Mouse (Mus musculus): ENCODE results near the gene Cenpi. TPM values are rescaled to one million over a fixed set of nuclear protein-coding genes. Genes with fewer than 3 reads are reported as not detected.

Gene Cenpi
- polyA plus RNA-seq (2015; fragmentation: Nextera tagmentation; extraction: Ambion mirVana) = 5.6 and 6.6 TPM in 2 replicates

DNA sequence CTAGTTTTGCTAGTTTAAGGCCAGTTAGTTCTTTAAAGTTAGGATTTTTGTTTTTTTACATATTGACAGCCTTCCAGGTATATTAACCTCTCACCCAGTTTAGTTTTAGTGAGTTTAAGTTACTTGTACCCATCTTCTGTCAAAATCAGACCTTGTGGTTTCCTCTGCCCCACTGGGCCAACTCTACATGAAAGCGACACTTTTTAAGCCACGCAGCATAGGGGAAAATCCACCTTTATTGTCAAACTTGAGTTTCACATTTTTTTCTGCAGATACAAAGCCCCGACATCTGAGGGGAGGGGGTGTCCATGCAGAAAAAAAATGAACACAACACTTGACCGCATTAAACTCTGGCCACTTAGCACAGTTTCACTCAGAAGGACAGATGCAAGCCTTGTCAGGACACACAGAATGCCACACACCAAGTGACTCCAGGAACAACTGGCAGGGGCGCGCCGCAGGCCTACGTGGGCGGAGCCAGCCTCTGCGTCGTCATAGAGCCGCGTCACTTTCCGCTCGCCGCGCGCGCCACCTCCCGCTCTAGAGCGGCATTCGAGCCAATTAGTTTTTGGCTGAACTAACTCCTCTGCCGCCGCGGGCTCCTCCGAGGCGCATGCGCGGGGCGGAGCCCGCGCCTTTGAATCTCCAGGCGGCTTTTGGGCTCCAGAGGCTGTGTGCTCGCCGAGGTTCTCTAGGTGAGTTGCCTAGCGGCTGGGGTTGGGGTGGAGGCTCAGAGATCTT lies at the start of gene Cenpi:
TSS of gene Cenpi (plus strand) at position 551 of the 741 bp plus-strand sequence.
- Histone ChIP-seq H3K9ac (peak within 1 kb of the TSS; percentile 43; the same call in 1 of the 2 replicates), H3K9me3 (no peaks in the 10 kb centered on the region), H3K4me3 (peak within 1 kb of the TSS; percentile 37), H3K4me1 (replicated peaks) (peaks cover 3% of the 10 kb centered on the region; the same call in 1 of the 2 replicates), H3K27ac (replicated peaks) (no peak within 1 kb of the TSS), H3K27me3 (no peaks in the 10 kb centered on the region), H3K4me2 (peak within 1 kb of the TSS; percentile 55), H3K36me3 (0 out of 2 replicates have a peak, but pooled peaks cover 7% of the 10 kb centered on the region)
- peak; percentile 96 for ATAC-seq (ENCODE audit: low read depth)
- 29% methylated on average over 36 of the region's 36 CpGs for WGBS

DNA sequence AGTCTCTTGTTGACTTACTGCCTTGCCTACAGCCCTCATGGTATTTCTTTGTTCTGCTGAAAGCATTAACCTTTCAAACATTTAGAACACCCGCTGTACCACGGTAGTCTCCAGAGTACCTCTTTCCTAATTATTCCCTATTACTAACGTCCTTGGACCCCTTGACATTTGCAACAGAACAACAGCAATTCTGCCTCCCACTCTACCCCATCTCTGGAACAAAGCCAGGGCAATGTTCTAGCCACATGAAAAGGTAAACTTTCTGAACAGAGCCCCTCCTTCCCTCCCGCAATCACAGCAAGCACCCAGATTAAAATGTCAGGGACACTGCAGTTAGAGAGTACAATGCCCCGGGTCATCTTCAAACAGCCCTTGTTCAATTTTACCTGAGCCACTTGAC lies 46.7 kb upstream of the Cenpi start:
- no peaks in the 10 kb centered on the region for H3K9me3 ChIP-seq
- no peaks in the 10 kb centered on the region for H3K36me3 ChIP-seq
- no peaks in the 10 kb centered on the region for H3K4me1 ChIP-seq (replicated peaks)
- H3K27me3 ChIP-seq = peaks cover 5% of the 10 kb centered on the region; the same call in 1 of the 2 replicates
- no peak overlapping the region for H3K27ac ChIP-seq (replicated peaks)
- H3K9ac ChIP-seq = no peak overlapping the region
- no peak overlapping the region for H3K4me3 ChIP-seq
- ATAC-seq (ENCODE audit: low read depth) = no peak
- H3K4me2 ChIP-seq = no peak overlapping the region
- WGBS = 37% methylated on average over 5 of the region's 5 CpGs

DNA sequence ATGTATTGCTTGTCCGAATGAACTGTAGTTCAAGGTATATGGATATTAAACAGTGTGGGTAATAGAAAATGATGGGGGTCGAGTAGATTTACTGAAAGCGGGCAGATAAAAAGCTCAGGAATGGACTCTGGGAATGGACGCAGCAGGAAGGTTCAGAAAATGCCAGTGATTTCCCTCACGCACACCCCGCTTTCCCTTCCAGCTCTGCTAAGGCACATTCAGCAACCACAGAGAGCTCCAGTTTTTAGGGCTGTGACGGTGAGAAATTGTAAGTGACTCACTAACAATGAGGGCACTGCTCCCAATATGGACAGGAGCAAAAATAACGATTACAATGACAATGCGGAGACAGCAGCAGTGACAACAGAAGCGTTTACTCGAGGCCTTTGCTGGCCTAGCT lies 45.8 kb upstream of the Cenpi start:
- 66% methylated on average over 11 of the region's 11 CpGs for WGBS
- Histone ChIP-seq H3K4me1 (replicated peaks) (no peaks in the 10 kb centered on the region), H3K27ac (replicated peaks) (no peak overlapping the region), H3K36me3 (no peaks in the 10 kb centered on the region), H3K4me2 (no peak overlapping the region), H3K27me3 (peaks cover 5% of the 10 kb centered on the region; the same call in 1 of the 2 replicates), H3K9me3 (no peaks in the 10 kb centered on the region), H3K9ac (no peak overlapping the region), H3K4me3 (no peak overlapping the region)
- no peak for ATAC-seq (ENCODE audit: low read depth)

DNA sequence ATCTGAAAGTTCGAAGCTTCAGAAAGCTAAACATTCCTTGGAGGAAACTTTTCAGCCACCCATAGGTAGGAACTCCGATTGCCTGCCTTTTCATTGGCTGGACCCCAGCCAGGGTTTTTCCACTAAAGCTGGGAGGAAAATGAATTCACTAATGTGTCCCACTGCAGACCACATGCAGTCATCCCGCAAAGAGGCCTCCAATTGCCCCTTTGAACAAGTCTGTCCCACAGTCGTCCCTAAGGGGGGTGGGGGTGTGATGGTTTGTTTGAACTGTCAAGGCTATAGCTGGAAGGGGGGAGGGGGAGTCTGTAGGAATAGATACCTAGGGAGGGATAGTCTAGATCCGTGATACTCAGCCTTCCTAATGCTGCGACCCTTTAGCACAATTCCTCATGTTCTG lies 32.2 kb upstream of the Cenpi start:
- H3K36me3 ChIP-seq = no peaks in the 10 kb centered on the region
- no peaks in the 10 kb centered on the region for H3K4me1 ChIP-seq (replicated peaks)
- H3K4me3 ChIP-seq = no peak overlapping the region
- no peak overlapping the region for H3K27ac ChIP-seq (replicated peaks)
- peak; percentile 59; the same call in 1 of the 2 replicates for ATAC-seq (ENCODE audit: low read depth)
- H3K9ac ChIP-seq = no peak overlapping the region
- no peaks in the 10 kb centered on the region for H3K9me3 ChIP-seq
- peaks cover 10% of the 10 kb centered on the region for H3K27me3 ChIP-seq
- H3K4me2 ChIP-seq = peak overlapping the region; percentile 55; the same call in 1 of the 2 replicates
- WGBS = 28% methylated on average over 6 of the region's 6 CpGs

DNA sequence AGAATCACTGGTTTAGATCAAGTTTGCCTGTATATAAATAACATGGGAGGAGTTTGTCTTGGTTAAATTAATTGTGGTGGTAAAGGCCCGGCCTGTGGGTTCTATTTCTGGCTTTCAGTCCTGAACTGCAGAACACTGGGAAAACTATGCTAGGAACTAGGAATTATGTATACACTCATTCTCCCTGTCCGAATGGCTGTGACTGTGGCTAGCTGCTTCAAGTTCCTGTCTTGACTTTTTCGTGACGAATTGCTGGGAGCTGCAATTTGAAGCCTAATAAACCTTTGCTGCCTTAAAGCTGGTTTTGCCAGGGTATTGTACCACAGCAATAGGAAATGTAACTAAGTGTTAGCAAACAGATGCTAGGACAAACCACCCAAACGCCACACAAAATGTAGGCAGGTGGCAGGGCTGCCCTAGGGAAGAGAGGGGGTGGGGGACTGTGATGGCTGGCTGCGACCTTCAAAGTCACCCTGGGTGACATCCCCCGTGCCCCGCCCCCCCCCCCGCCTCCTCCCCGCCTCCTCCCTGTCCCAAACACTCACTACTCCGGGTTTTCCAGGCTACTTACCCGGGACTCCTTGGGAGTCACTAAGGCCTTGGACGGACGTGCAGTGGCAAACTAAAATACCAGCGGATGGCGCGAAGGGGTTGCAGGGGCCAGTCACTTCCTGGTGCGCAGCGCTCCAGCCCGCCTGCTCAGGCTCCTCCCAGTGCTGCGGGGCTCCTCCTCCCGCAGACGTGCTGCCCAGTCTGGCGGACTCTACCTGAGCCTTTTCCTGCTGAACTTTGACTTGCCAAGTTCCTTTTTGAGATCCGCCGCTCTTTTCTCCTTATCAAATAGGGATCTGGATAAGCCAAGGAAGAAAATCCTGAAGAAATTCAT lies 31.4 kb upstream of the Cenpi start, which contains the start of gene Trmt2b:
TSS of gene Trmt2b (minus strand) at position 710 of the 886 bp plus-strand sequence.
- Histone ChIP-seq H3K4me2 (peak within 1 kb of the TSS; percentile 55), H3K9me3 (no peaks in the 10 kb centered on the region), H3K27me3 (peaks cover 16% of the 10 kb centered on the region), H3K36me3 (no peaks in the 10 kb centered on the region), H3K4me1 (replicated peaks) (no peaks in the 10 kb centered on the region), H3K9ac (peak within 1 kb of the TSS; percentile 58), H3K4me3 (peak within 1 kb of the TSS; percentile 37), H3K27ac (replicated peaks) (no peak within 1 kb of the TSS; the same call in 1 of the 2 replicates)
- 21% methylated on average over 21 of the region's 26 CpGs for WGBS
- peak; percentile 92 for ATAC-seq (ENCODE audit: low read depth)

DNA sequence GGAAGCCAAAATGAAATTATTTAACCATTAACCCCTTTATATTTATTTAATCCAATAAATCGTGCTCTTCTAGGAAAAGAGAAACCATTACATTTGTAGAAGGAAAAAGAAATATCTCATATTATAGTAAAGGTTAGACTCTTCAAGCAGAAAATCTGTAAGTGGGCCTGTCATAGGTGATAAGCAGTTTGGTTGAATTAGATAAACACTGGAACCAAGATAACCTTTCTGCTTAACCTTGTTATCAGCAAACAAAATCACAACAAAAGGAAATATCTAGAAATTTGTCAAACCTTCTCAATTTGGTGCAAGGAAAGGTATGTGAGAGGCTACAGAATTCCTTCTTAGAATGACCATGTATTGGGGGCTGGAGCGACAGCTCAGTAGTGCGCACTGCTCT lies 27.4 kb upstream of the Cenpi start:
- Histone ChIP-seq H3K9me3 (no peaks in the 10 kb centered on the region), H3K4me3 (no peak overlapping the region), H3K27ac (replicated peaks) (no peak overlapping the region), H3K36me3 (no peaks in the 10 kb centered on the region), H3K27me3 (peaks cover 39% of the 10 kb centered on the region), H3K4me1 (replicated peaks) (no peaks in the 10 kb centered on the region), H3K4me2 (no peak overlapping the region), H3K9ac (no peak overlapping the region)
- ATAC-seq (ENCODE audit: low read depth) = no peak
- 88% methylated on average over 3 of the region's 3 CpGs for WGBS

DNA sequence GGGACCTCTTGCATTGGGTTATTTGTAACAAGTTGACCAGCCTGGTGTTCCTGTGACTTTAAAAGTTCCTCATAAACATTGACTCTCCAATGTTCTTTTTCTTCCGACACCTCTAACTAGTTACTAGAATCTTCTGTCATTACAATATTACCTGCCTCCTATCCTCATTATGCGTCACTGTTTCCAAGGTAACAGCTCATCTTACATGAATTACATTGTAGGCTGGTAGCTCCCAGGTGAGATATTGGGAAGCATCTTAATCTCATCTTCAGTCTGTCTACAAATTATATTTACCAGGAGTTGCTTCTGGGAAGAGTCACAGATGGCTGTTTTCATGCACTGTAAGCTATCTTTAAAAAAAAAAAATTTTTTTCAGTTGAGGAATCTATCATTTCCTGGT lies 22.8 kb upstream of the Cenpi start:
- H3K27ac ChIP-seq (replicated peaks) = no peak overlapping the region
- H3K9me3 ChIP-seq = no peaks in the 10 kb centered on the region

DNA sequence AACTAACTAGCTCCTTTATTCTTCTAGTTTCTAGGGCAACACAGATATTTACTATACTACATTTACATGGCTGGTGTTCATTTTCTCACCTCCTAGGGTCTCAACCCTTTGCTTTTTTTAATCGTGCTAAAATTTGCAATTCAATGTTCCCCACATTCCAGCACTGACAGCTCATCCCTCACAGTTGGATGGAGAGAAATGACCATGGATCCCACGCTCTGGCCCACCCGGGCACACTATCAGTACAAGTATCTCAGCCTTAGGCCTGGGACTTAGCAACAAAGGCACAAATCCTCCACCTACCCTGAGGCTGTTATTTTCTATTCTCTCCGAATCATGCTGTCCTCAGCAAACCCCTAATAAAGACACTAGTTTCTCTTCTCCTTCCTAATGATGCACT lies 22.1 kb upstream of the Cenpi start:
- WGBS = 37% methylated on average over 4 of the region's 4 CpGs
- Histone ChIP-seq H3K9me3 (no peaks in the 10 kb centered on the region), H3K4me2 (no peak overlapping the region), H3K4me1 (replicated peaks) (no peaks in the 10 kb centered on the region), H3K36me3 (no peaks in the 10 kb centered on the region), H3K9ac (no peak overlapping the region), H3K27ac (replicated peaks) (no peak overlapping the region), H3K4me3 (no peak overlapping the region), H3K27me3 (peaks cover 58% of the 10 kb centered on the region)
- ATAC-seq (ENCODE audit: low read depth) = no peak

More for the DNA sequence above, 22.8 kb upstream of the Cenpi start:
- Histone ChIP-seq H3K4me3 (no peak overlapping the region), H3K4me1 (replicated peaks) (no peaks in the 10 kb centered on the region), H3K4me2 (no peak overlapping the region), H3K36me3 (no peaks in the 10 kb centered on the region), H3K9ac (no peak overlapping the region), H3K27me3 (peaks cover 56% of the 10 kb centered on the region)
- 76% methylated on average over 2 of the region's 2 CpGs for WGBS
- no peak for ATAC-seq (ENCODE audit: low read depth)

DNA sequence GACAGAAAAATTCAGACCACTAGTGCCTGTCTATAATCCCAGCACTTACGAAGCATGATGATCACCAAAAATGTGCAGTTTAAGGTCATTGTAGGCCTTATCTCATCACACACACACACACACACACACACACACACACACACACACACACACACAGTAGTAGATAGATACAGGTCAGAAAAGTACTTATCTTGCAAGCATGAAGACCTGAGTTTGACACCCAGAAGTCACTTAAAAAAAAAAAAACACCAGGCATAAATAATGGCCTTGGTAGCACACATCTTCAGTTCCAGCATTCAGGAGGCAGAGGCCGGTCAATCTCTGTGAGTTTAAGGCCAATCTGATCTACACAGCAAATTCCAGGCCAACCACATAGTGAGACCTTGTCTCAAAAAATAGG lies 20.6 kb upstream of the Cenpi start:
- no peak for ATAC-seq (ENCODE audit: low read depth)
- no peak overlapping the region for H3K27ac ChIP-seq (replicated peaks)
- no peak overlapping the region for H3K4me3 ChIP-seq
- no peaks in the 10 kb centered on the region for H3K36me3 ChIP-seq
- H3K9ac ChIP-seq = no peak overlapping the region
- no peak overlapping the region for H3K4me2 ChIP-seq
- no peaks in the 10 kb centered on the region for H3K9me3 ChIP-seq
- H3K27me3 ChIP-seq = peaks cover 61% of the 10 kb centered on the region
- H3K4me1 ChIP-seq (replicated peaks) = no peaks in the 10 kb centered on the region
- WGBS = 90% methylated on average over 2 of the region's 2 CpGs

DNA sequence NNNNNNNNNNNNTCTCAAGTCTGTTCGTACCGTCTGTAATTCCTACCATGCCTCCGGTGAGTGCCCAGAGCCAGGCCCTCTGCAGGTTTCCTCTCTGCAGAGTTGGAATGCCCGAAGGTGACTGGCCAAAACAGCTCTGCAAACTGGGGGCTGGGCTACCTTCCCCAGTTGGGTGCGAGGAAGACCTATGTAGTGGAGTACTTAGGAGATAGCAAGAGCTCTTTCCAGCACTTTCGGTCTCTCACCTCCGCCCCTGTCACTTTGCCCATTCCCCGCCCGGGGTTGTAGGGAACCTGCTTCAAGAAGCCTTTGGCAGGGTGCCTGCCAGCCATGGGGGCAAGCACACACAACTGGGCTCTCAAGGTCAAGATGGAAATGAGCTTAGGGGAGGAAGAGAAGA lies 11.6 kb upstream of the Cenpi start:
- Histone ChIP-seq H3K4me3 (peak overlapping the region; percentile 54), H3K9me3 (no peaks in the 10 kb centered on the region), H3K4me2 (peak overlapping the region; percentile 60), H3K9ac (peak overlapping the region; percentile 76), H3K4me1 (replicated peaks) (peaks cover 15% of the 10 kb centered on the region), H3K27ac (replicated peaks) (peak overlapping the region; percentile 81), H3K36me3 (no peaks in the 10 kb centered on the region), H3K27me3 (peaks cover 27% of the 10 kb centered on the region)
- ATAC-seq (ENCODE audit: low read depth) = peak; percentile 29
- 32% methylated on average over 9 of the region's 9 CpGs for WGBS

DNA sequence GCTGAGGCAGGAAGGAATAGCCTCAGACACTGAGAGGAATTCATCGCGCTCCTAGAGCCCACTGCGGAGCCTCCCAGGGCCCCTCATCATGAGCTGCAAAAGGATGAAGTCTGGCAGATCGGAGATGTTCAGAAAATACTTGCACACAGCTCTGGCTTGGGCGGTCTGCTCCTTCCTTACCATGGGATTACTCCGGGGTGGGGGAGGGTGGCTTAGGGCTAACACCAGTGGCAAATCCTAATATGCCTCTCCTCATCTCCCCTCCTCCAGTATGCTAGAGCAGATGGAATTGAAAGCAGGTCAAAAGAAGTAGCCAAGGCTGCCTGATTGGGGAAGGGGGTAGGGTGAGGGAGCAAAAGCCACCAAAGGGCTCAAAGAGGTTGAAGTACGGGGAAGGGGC lies 11.1 kb upstream of the Cenpi start:
- peaks cover 15% of the 10 kb centered on the region for H3K4me1 ChIP-seq (replicated peaks)
- 0 out of 2 replicates have a peak, but pooled peaks have one; percentile 33 for ATAC-seq (ENCODE audit: low read depth)
- H3K9me3 ChIP-seq = no peaks in the 10 kb centered on the region
- peaks cover 22% of the 10 kb centered on the region for H3K27me3 ChIP-seq
- no peaks in the 10 kb centered on the region for H3K36me3 ChIP-seq
- H3K9ac ChIP-seq = peak overlapping the region; percentile 76
- WGBS = 26% methylated on average over 7 of the region's 7 CpGs
- H3K4me2 ChIP-seq = peak overlapping the region; percentile 60
- H3K4me3 ChIP-seq = peak overlapping the region; percentile 54
- H3K27ac ChIP-seq (replicated peaks) = 0 out of 2 replicates have a peak overlapping the region, but pooled peaks have one; percentile 81

DNA sequence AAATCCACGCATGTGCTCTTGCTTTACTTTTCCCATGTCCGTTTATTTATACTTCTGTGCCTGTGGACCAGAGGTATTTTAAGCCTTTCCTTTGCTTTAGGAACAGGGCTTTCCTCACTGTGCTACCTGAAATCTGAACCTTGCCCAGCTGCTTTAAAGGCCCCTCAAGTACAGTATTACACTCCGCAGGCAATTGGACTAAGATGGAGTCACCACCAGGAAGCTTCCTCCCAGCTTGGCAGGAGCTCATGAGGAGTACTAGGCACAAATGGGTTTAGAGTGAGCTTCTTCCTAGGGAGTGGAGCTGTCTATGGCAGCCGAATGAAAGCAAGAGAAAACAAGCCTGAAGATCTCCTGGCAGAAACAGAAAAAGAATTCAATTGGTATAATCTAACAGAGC lies 10.7 kb upstream of the Cenpi start:
- WGBS = 44% methylated on average over 4 of the region's 4 CpGs
- Histone ChIP-seq H3K9me3 (no peaks in the 10 kb centered on the region), H3K4me3 (peak overlapping the region; percentile 54), H3K36me3 (no peaks in the 10 kb centered on the region), H3K9ac (peak overlapping the region; percentile 76), H3K27me3 (peaks cover 18% of the 10 kb centered on the region), H3K4me2 (peak overlapping the region; percentile 60), H3K4me1 (replicated peaks) (peaks cover 15% of the 10 kb centered on the region), H3K27ac (replicated peaks) (peak overlapping the region; percentile 81; the same call in 1 of the 2 replicates)
- ATAC-seq (ENCODE audit: low read depth) = no peak
